Mouse (Mus musculus): ENCODE results near the gene Klrb1c. TPM values are rescaled to one million over a fixed set of nuclear protein-coding genes. Genes with fewer than 3 reads are reported as not detected.

Klrb1c gene
- polyA plus RNA-seq, 1 experiment from 2014 or later, result not detected

GRCm38 (mm10) chr6:128736100-128736499, 52.9 kb downstream of the Klrb1c start:
- H3K4me1 ChIP-seq, result no peaks in the 10 kb centered on the region
- no peak for ATAC-seq (ENCODE audit: insufficient number of reproducible peaks, insufficient read depth, low FRiP score, low TSS enrichment)
- no peaks in the 10 kb centered on the region for H3K36me3 ChIP-seq
- H3K9me3 ChIP-seq, result no peaks in the 10 kb centered on the region
- no peak overlapping the region for H3K9ac ChIP-seq
- no peak overlapping the region for H3K4me3 ChIP-seq
- no peak overlapping the region for H3K27ac ChIP-seq
- no peaks in the 10 kb centered on the region for H3K27me3 ChIP-seq
- H3K4me2 ChIP-seq (replicated peaks), result no peak overlapping the region

- Histone ChIP-seq H3K27ac (no peak overlapping the region), H3K4me2 (replicated peaks) (no peak overlapping the region), H3K9ac (no peak overlapping the region), H3K4me3 (no peak overlapping the region), H3K9me3 (no peaks in the 10 kb centered on the region), H3K27me3 (no peaks in the 10 kb centered on the region), H3K4me1 (no peaks in the 10 kb centered on the region), H3K36me3 (no peaks in the 10 kb centered on the region)
- ATAC-seq (ENCODE audit: insufficient number of reproducible peaks, insufficient read depth, low FRiP score, low TSS enrichment), result no peak
Observed at GRCm38 (mm10) chr6:128734896-128735295, 54.1 kb downstream of the Klrb1c start.

GRCm38 (mm10) chr6:128733908-128734679, 54.9 kb downstream of the Klrb1c start:
- Histone ChIP-seq H3K27ac (no peak overlapping the region), H3K4me1 (no peaks in the 10 kb centered on the region), H3K36me3 (no peaks in the 10 kb centered on the region), H3K9ac (no peak overlapping the region), H3K4me2 (replicated peaks) (no peak overlapping the region), H3K9me3 (no peaks in the 10 kb centered on the region), H3K27me3 (no peaks in the 10 kb centered on the region), H3K4me3 (no peak overlapping the region)
- WGBS, result 73% methylated on average over 5 of the region's 5 CpGs
- no peak for ATAC-seq (ENCODE audit: insufficient number of reproducible peaks, insufficient read depth, low FRiP score, low TSS enrichment)

GRCm38 (mm10) chr6:128732032-128732431, 57.0 kb downstream of the Klrb1c start:
- no peaks in the 10 kb centered on the region for H3K36me3 ChIP-seq
- H3K27me3 ChIP-seq, result no peaks in the 10 kb centered on the region
- WGBS, result 77% methylated on average over 3 of the region's 3 CpGs
- no peak overlapping the region for H3K27ac ChIP-seq
- no peak for ATAC-seq (ENCODE audit: insufficient number of reproducible peaks, insufficient read depth, low FRiP score, low TSS enrichment)
- H3K4me2 ChIP-seq (replicated peaks), result no peak overlapping the region
- H3K9ac ChIP-seq, result no peak overlapping the region
- H3K4me3 ChIP-seq, result no peak overlapping the region
- H3K9me3 ChIP-seq, result no peaks in the 10 kb centered on the region
- no peaks in the 10 kb centered on the region for H3K4me1 ChIP-seq

Other genes with a start within 250 kb of the Klrb1c start
- 0.59 and 0.65 TPM in 2 replicates for gene A2ml1, start 207.6 kb downstream of the Klrb1c start, polyA plus RNA-seq (2016; fragmentation: Nextera tagmentation; extraction: Ambion mirVana)
- not detected in 2 replicates for gene Klrb1a, start 165.7 kb downstream of the Klrb1c start, polyA plus RNA-seq (2016; fragmentation: Nextera tagmentation; extraction: Ambion mirVana)
- gene Clec2h, start 126.8 kb downstream of the Klrb1c start, polyA plus RNA-seq (2016; fragmentation: Nextera tagmentation; extraction: Ambion mirVana), result not detected in 2 replicates
- not detected in 2 replicates for gene Klrb1, start 66.2 kb downstream of the Klrb1c start, polyA plus RNA-seq (2016; fragmentation: Nextera tagmentation; extraction: Ambion mirVana)
- gene Gm44511, start 37.1 kb upstream of the Klrb1c start, polyA plus RNA-seq (2016; fragmentation: Nextera tagmentation; extraction: Ambion mirVana), result not detected in 2 replicates
- gene Klrb1b, start 37.1 kb upstream of the Klrb1c start, polyA plus RNA-seq (2016; fragmentation: Nextera tagmentation; extraction: Ambion mirVana), result not detected in 2 replicates
- not detected in 2 replicates for gene Clec2i, start 98.4 kb upstream of the Klrb1c start, polyA plus RNA-seq (2016; fragmentation: Nextera tagmentation; extraction: Ambion mirVana)
- 0.79 and 1.2 TPM in 2 replicates for gene BC035044, start 101.9 kb upstream of the Klrb1c start, polyA plus RNA-seq (2016; fragmentation: Nextera tagmentation; extraction: Ambion mirVana)
- gene Clec2g, start 145.2 kb upstream of the Klrb1c start, polyA plus RNA-seq (2016; fragmentation: Nextera tagmentation; extraction: Ambion mirVana), result not detected in 2 replicates

Measured in embryonic facial prominence, embryonic 12.5 days (tissue).